Mouse (Mus musculus) heart, embryonic 12.5 days (tissue): Measurements from ENCODE around the gene Enpp3. TPM values are rescaled to one million over a fixed set of nuclear protein-coding genes. Genes with fewer than 3 reads are reported as not detected.

Experiments
- ATAC-seq: fragments of 200-750 bp; cut with Nextera tagmentation; 2 replicates; pipeline ENCODE4 v1.8.0; 2017; ENCODE audit warnings: moderate TSS enrichment, moderate library complexity; ENCODE audit not compliant: insufficient number of reproducible peaks, low FRiP score
- H3K27ac ChIP-seq: fragments of 300-500 bp; sonication (generic); 2 replicates; pipeline ENCODE4 v1.5.1; 2016; ENCODE audit warnings: mild to moderate bottlenecking, moderate library complexity; ENCODE audit not compliant: poor library complexity, severe bottlenecking
- H3K27me3 ChIP-seq: fragments of 300-500 bp; sonication (generic); replicated peaks from 2 replicates; pipeline ENCODE4 v1.6.1; 2016; ENCODE audit warnings: mild to moderate bottlenecking, moderate library complexity
- H3K36me3 ChIP-seq: fragments of 300-500 bp; sonication (generic); 2 replicates; pipeline ENCODE4 v1.6.1; 2016; ENCODE audit warnings: mild to moderate bottlenecking, moderate library complexity
- H3K4me1 ChIP-seq: fragments of 300-500 bp; sonication (generic); replicated peaks from 2 replicates; pipeline ENCODE4 v1.6.1; 2016; ENCODE audit warnings: mild to moderate bottlenecking
- H3K4me2 ChIP-seq: fragments of 300-500 bp; sonication (generic); 2 replicates; pipeline ENCODE4 v1.6.1; 2016; ENCODE audit warnings: mild to moderate bottlenecking, moderate library complexity
- H3K4me3 ChIP-seq: fragments of 300-500 bp; sonication (generic); 2 replicates; pipeline ENCODE4 v1.5.1; 2016; ENCODE audit warnings: mild to moderate bottlenecking
- H3K9ac ChIP-seq: fragments of 300-500 bp; sonication (generic); 2 replicates; pipeline ENCODE4 v1.6.1; 2016; ENCODE audit warnings: mild to moderate bottlenecking, moderate library complexity
- H3K9me3 ChIP-seq: fragments of 300-500 bp; sonication (generic); replicated peaks from 2 replicates; pipeline ENCODE4 v1.6.1; 2016; ENCODE audit warnings: mild to moderate bottlenecking, moderate library complexity
- WGBS: fragments of 180-500 bp; shearing (Covaris S2); methylation state at CpG from one replicate; pipeline ENCODE4 v1.1.7; 2016; 5-methylcytosine and 5-hydroxymethylcytosine counted together
- polyA plus RNA-seq: library from polyadenylated mRNA; unstranded; fragments of >200 nt; fragmentation: Nextera tagmentation; extraction: Ambion mirVana; gene quantifications from 2 replicates; pipeline ENCODE4 v1.2.1, GENCODE M21; 2016

Enpp3 gene
- polyA plus RNA-seq, 1 experiment from 2014 or later: 2.2 TPM

GRCm38 (mm10) chr10:24727478-24727877 lies 115.1 kb downstream of the Enpp3 start:
- WGBS: 77% methylated on average over 4 of the region's 4 CpGs

DNA sequence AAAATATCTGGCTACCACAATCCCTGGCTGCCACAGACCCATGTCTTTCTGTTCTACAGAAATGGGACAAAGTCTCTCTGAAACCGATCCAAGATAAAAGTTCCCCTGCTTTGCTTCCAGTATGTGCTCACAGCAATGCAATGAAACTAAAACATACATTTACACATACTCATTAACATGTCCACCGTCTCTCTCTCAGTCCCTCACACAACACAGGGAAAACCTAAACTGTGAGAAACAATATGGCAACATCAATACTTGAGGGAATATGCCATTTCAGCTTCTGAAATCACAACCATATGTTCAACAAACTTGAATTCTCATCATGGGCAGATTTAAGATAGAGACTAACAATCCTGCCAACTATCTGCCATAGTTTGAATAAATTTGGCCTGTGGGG lies 117.4 kb downstream of the Enpp3 start:
- ATAC-seq: no peak
- Histone ChIP-seq H3K27me3 (no peaks in the 10 kb centered on the region), H3K27ac (no peak overlapping the region), H3K36me3 (no peaks in the 10 kb centered on the region), H3K9ac (no peak overlapping the region), H3K9me3 (peaks cover 2% of the 10 kb centered on the region; the same call in 1 of the 2 replicates), H3K4me2 (no peak overlapping the region), H3K4me3 (no peak overlapping the region), H3K4me1 (no peaks in the 10 kb centered on the region)
- 81% methylated on average over 2 of the region's 2 CpGs for WGBS

More at GRCm38 (mm10) chr10:24727478-24727877, 115.1 kb downstream of the Enpp3 start:
- no peak overlapping the region for H3K9ac ChIP-seq
- peaks cover 11% of the 10 kb centered on the region for H3K4me1 ChIP-seq
- no peak overlapping the region for H3K4me3 ChIP-seq
- H3K9me3 ChIP-seq: peaks cover 2% of the 10 kb centered on the region; the same call in 1 of the 2 replicates
- H3K27me3 ChIP-seq: no peaks in the 10 kb centered on the region
- H3K27ac ChIP-seq: no peak overlapping the region
- H3K36me3 ChIP-seq: no peaks in the 10 kb centered on the region
- no peak for ATAC-seq
- no peak overlapping the region for H3K4me2 ChIP-seq

Other genes with a start within 250 kb of the Enpp3 start
- gene Ccn2, start 247.4 kb downstream of the Enpp3 start, polyA plus RNA-seq: 56.8 and 60.1 TPM in 2 replicates
- 7.3 and 8.0 TPM in 2 replicates for gene Enpp1, start 130.7 kb downstream of the Enpp3 start, polyA plus RNA-seq
- 15.8 and 16.9 TPM in 2 replicates for gene Med23, start 27.2 kb upstream of the Enpp3 start, polyA plus RNA-seq
- gene Arg1, start 84.7 kb upstream of the Enpp3 start, polyA plus RNA-seq: 0.41 and 0.54 TPM in 2 replicates